Mouse (Mus musculus) cerebellum, postnatal 14 days (tissue): ENCODE results near the gene Selenop.
A peak's percentile ranks its signal among the peaks of the same experiment; 100 is the strongest.

Source experiments
- DNase-seq, 2 experiments: peaks; one replicate each; pipeline ENCODE4 v3.0.0; 2021; ENCODE audit warnings: mixed read lengths in 2 of 2

Selenop gene

GRCm38 (mm10) chr15:3271216-3271615 lies 2.9 kb downstream of the Selenop start:
- DNase-seq = no peak

GRCm38 (mm10) chr15:3273191-3273590 lies 4.8 kb downstream of the Selenop start:
- DNase-seq = no peak

GRCm38 (mm10) chr15:3277391-3277790 lies 9.0 kb downstream of the Selenop start:
- DNase-seq = no peak

- DNase-seq = no peak
These were observed 10.9 kb downstream of the Selenop start for GRCm38 (mm10) chr15:3279242-3279641.

- no peak for DNase-seq
These were observed 12.9 kb downstream of the Selenop start for GRCm38 (mm10) chr15:3281216-3281615.

- DNase-seq = no peak
These were observed 13.4 kb downstream of the Selenop start for GRCm38 (mm10) chr15:3281737-3282136.

- no peak for DNase-seq
These were observed 17.7 kb downstream of the Selenop start for GRCm38 (mm10) chr15:3286032-3286431.

- DNase-seq = no peak
These were observed 22.1 kb downstream of the Selenop start for GRCm38 (mm10) chr15:3290435-3290834.

- no peak for DNase-seq
These were observed 25.1 kb downstream of the Selenop start for GRCm38 (mm10) chr15:3293477-3293876.

GRCm38 (mm10) chr15:3295986-3296385 lies 27.6 kb downstream of the Selenop start:
- DNase-seq = peak in 1 of 2 experiments; percentile 18

- DNase-seq = no peak
These were observed 29.3 kb downstream of the Selenop start for GRCm38 (mm10) chr15:3297615-3298014.

- no peak for DNase-seq
These were observed 32.2 kb downstream of the Selenop start for GRCm38 (mm10) chr15:3300361-3301100.

- no peak for DNase-seq
These were observed 35.1 kb downstream of the Selenop start, which contains the start of gene Ccdc152 for GRCm38 (mm10) chr15:3303426-3303825. Gene Ccdc152, minus strand, starts transcription at chr15:3303526.

- no peak for DNase-seq
These were observed 41.5 kb downstream of the Selenop start for GRCm38 (mm10) chr15:3309856-3310255.

GRCm38 (mm10) chr15:3312937-3313336 lies 44.6 kb downstream of the Selenop start:
- DNase-seq = peak in 1 of 2 experiments; percentile 2

GRCm38 (mm10) chr15:3316617-3317016 lies 48.3 kb downstream of the Selenop start:
- DNase-seq = no peak

GRCm38 (mm10) chr15:3319929-3320328 lies 51.6 kb downstream of the Selenop start:
- peak in 1 of 2 experiments; percentile 7 for DNase-seq

GRCm38 (mm10) chr15:3323041-3323440 lies 54.7 kb downstream of the Selenop start:
- no peak for DNase-seq
